Comparison of ENCODE assay signal across 17 mouse cellular contexts in the genomic region with DNA sequence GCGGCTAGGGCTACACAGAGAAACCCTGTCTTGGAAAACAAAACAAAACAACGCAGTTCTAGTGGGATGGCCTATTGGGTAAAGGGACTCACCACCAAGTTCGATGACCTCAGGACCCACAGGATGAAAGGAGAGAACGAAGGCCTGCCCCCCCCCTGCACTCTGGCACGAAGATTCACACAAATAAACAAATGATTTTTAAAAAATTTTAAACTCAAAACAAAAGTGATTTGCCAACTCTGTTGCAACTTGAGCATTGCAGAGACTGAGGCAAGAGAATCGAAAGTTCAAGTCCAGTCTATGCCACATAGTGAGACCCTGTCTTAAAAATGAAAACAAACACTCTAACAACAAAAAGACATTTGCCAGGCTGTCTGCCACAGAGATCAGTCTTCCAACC. TPM values are rescaled to one million over a fixed set of nuclear protein-coding genes. Genes with fewer than 3 reads are reported as not detected.
"Had no signal": no experiment of that assay in that cellular context is flagged by ENCODE, and none has a peak within 500 bp of the region (broad histone marks: within the 10 kb centered on the region; RNA-seq: fewer than 3 reads in every experiment).

No protein-coding gene starts in this region.

- H3K36me3 ChIP-seq: neural tube, embryonic 15.5 days; stomach, embryonic 15.5 days had no signal

- H3K27ac ChIP-seq: neural tube, embryonic 15.5 days; stomach, embryonic 15.5 days; stomach, postnatal 0 days had no signal

- H3K4me3 ChIP-seq: neural tube, embryonic 15.5 days; stomach, embryonic 15.5 days had no signal

- DNase-seq: retina, postnatal 1 day; right cerebral cortex, adult 18-20 months; right cerebral cortex, postnatal 14 days; right cerebral cortex, postnatal 25 days; right cerebral cortex, postnatal 4 days; spleen, adult 18-20 months; thymus, adult 18-20 months; thymus, adult 2 months; thymus, postnatal 14 days; thymus, postnatal 25 days; thymus, postnatal 36 days; thymus, postnatal 4 days had no signal

- H3K27me3 ChIP-seq: neural tube, embryonic 15.5 days; stomach, embryonic 15.5 days had no signal

- H3K4me2 ChIP-seq: neural tube, embryonic 15.5 days; stomach, embryonic 15.5 days had no signal

- H3K9ac ChIP-seq: neural tube, embryonic 15.5 days; stomach, embryonic 15.5 days had no signal

- H3K9me3 ChIP-seq: neural tube, embryonic 15.5 days; stomach, embryonic 15.5 days had no signal

RNA-seq across cellular contexts. Expression of a gene that starts 8.0 kb away (rescaled TPM):
- total RNA-seq: neutrophil, adult 5-6 weeks had no signal

RNA-seq across cellular contexts. Expression of a gene that starts 27.9 kb away (rescaled TPM):
- total RNA-seq: neutrophil, adult 5-6 weeks had no signal
- polyA plus RNA-seq: stomach, embryonic 14.5 days; stomach, embryonic 15.5 days had no signal
